Mouse (Mus musculus) layer of hippocampus, adult 6 months (tissue): Measurements from ENCODE around the gene Gimap3. TPM values are rescaled to one million over a fixed set of nuclear protein-coding genes. Genes with fewer than 3 reads are reported as not detected.

ENCODE experiments used
- long read RNA-seq, 2 experiments: library from polyadenylated mRNA; unstranded; transcript quantifications; one replicate each; pipeline ENCODE4 v2.0.0; 2019 to 2020
- polyA plus RNA-seq: library from polyadenylated mRNA; unstranded; fragments of <200 nt; fragmentation: Nextera tagmentation; gene quantifications from 2 replicates; pipeline ENCODE4 v1.2.3, GENCODE M21; 2021

The Gimap3 gene
- 0.06 TPM in 1 of 2 replicates, not detected in the other for polyA plus RNA-seq
- long read RNA-seq, experiment 1 = 0 reads
- long read RNA-seq, experiment 2, partial matches to known transcripts = 0 of 1 reads
- long read RNA-seq, experiment 2, other reads (novel, unspliced or antisense) = 0 of 1 reads

GRCm38 (mm10) chr6:48770696-48771095 is at the start of gene Gimap3:
Gene Gimap3 (minus strand): TSS chr6:48770851.

GRCm38 (mm10) chr6:48745959-48746889 is 24.4 kb downstream of the Gimap3 start, which contains the start of gene Gimap5:
Gene Gimap5 (plus strand): TSS chr6:48746197.

GRCm38 (mm10) chr6:48738961-48739779 is 31.5 kb downstream of the Gimap3 start, which contains the start of gene Gimap1:
Gene Gimap1 (plus strand): TSS chr6:48739054.

GRCm38 (mm10) chr6:48718455-48718854 is 52.2 kb downstream of the Gimap3 start, which contains the start of the genes Gm28053 and Gimap7:
Gene Gm28053 (plus strand): TSS chr6:48718607.
Gene Gimap7 (plus strand): TSS chr6:48718621.

Other genes starting within 250 kb of the Gimap3 start
- gene Atp6v0e2, start 233.2 kb downstream of the Gimap3 start, polyA plus RNA-seq = 721 and 840 TPM in 2 replicates
- gene Lrrc61, start 216.1 kb downstream of the Gimap3 start, polyA plus RNA-seq = 30.6 and 38.0 TPM in 2 replicates
- gene Rarres2, start 198.1 kb downstream of the Gimap3 start, polyA plus RNA-seq = 55.9 and 70.3 TPM in 2 replicates
- not detected in 2 replicates for gene Gm45021, start 181.2 kb downstream of the Gimap3 start, polyA plus RNA-seq
- gene Repin1, start 177.0 kb downstream of the Gimap3 start, polyA plus RNA-seq = 18.9 and 20.9 TPM in 2 replicates
- not detected in 2 replicates for gene Gm44965, start 176.9 kb downstream of the Gimap3 start, polyA plus RNA-seq
- gene Zfp775, start 168.8 kb downstream of the Gimap3 start, polyA plus RNA-seq = 5.7 and 6.3 TPM in 2 replicates
- 9.4 and 11.7 TPM in 2 replicates for gene AI854703, start 144.1 kb downstream of the Gimap3 start, polyA plus RNA-seq
- 0.09 TPM in 1 of 2 replicates, not detected in the other for gene Gimap8, start 123.6 kb downstream of the Gimap3 start, polyA plus RNA-seq
- 0.26 and 0.59 TPM in 2 replicates for gene Gimap9, start 94.7 kb downstream of the Gimap3 start, polyA plus RNA-seq
- 0.21 TPM in 1 of 2 replicates, not detected in the other for gene Gimap4, start 86.3 kb downstream of the Gimap3 start, polyA plus RNA-seq
- 2.7 and 3.0 TPM in 2 replicates for gene Gimap6, start 62.6 kb downstream of the Gimap3 start, polyA plus RNA-seq
- 0.83 TPM in 1 of 2 replicates, not detected in the other for gene Gm28053, start 52.2 kb downstream of the Gimap3 start, polyA plus RNA-seq
- 0.11 TPM in 1 of 2 replicates, not detected in the other for gene Gimap7, start 52.2 kb downstream of the Gimap3 start, polyA plus RNA-seq
- 2.5 and 3.3 TPM in 2 replicates for gene Gimap1, start 31.8 kb downstream of the Gimap3 start, polyA plus RNA-seq
- 0.60 and 0.82 TPM in 2 replicates for gene Gimap5, start 24.7 kb downstream of the Gimap3 start, polyA plus RNA-seq
- gene Tmem176a, start 70.1 kb upstream of the Gimap3 start, polyA plus RNA-seq = 59.6 and 66.9 TPM in 2 replicates
- 94.2 and 95.1 TPM in 2 replicates for gene Tmem176b, start 70.6 kb upstream of the Gimap3 start, polyA plus RNA-seq
- gene Aoc1, start 102.0 kb upstream of the Gimap3 start, polyA plus RNA-seq = 0.20 and 0.40 TPM in 2 replicates
- not detected in 2 replicates for gene 1600015I10Rik, start 159.0 kb upstream of the Gimap3 start, polyA plus RNA-seq
- gene Doxl2, start 204.1 kb upstream of the Gimap3 start, polyA plus RNA-seq = not detected in 2 replicates
- gene Svs1, start 216.0 kb upstream of the Gimap3 start, polyA plus RNA-seq = not detected in 2 replicates